Mouse (Mus musculus): Measurements from ENCODE around the gene Plscr3.

- TF ChIP-seq CTCF (IDR thresholded peaks at IDR 0.05; ENCODE audit: extremely low read depth, insufficient read depth, low read length), result no peak
- TF ChIP-seq POLR2A (IDR thresholded peaks at IDR 0.05; ENCODE audit: extremely low read depth, insufficient read depth, low read length), result no peak
These were observed 39.8 kb upstream of the Plscr3 start for GRCm38 (mm10) chr11:69806378-69806777.

Data from cortical plate, adult 2 months (tissue).